ENCODE assay signal across 9 mouse cellular contexts in genomic region chr3:95587754-95588603, GRCm38 (mm10). TPM values are rescaled to one million over a fixed set of nuclear protein-coding genes. Genes with fewer than 3 reads are reported as not detected.
DNase-seq lines count a peak whose midpoint lies in the region; ATAC-seq and TF ChIP-seq lines count a peak whose summit lies in the region.
"Had no signal": no experiment of that assay in that cellular context is flagged by ENCODE, and none has a peak within 500 bp of the region (broad histone marks: within the 10 kb centered on the region; RNA-seq: fewer than 3 reads in every experiment).

No protein-coding gene starts in this region.

- no peak for TF ChIP-seq CTCF in lung, embryonic 14.5 days (IDR thresholded peaks at IDR 0.05; ENCODE audit: low read depth)
- TF ChIP-seq CTCF in intestine, postnatal 0 days (IDR thresholded peaks at IDR 0.05; ENCODE audit: low read depth) = no peak

- ATAC-seq in lung, embryonic 14.5 days (ENCODE audit: insufficient read depth) = no peak
- no peak for ATAC-seq in embryonic facial prominence, embryonic 15.5 days (ENCODE audit: insufficient number of reproducible peaks, low FRiP score, low TSS enrichment, low read depth)
- 0 out of 2 replicates have a peak, but pooled peaks have one; percentile 18 for ATAC-seq in intestine, postnatal 0 days
- ATAC-seq in neural tube, embryonic 13.5 days (ENCODE audit: low read depth) = peak; percentile 49; the same call in 1 of the 2 replicates

- no peak overlapping the region for H3K9ac ChIP-seq in lung, embryonic 14.5 days
- H3K9ac ChIP-seq in embryonic facial prominence, embryonic 15.5 days = no peak overlapping the region
- no peak overlapping the region for H3K9ac ChIP-seq in intestine, postnatal 0 days (ENCODE audit: low read depth, low read length)
- H3K9ac ChIP-seq in neural tube, embryonic 13.5 days = peak overlapping the region; percentile 56; the same call in 1 of the 2 replicates

- DNase-seq in lung, embryonic 14.5 days = no peak
- DNase-seq in lung, postnatal 14 days = no peak
- no peak for DNase-seq in gastrocnemius, postnatal 25 days
- no peak for DNase-seq in left cerebral cortex, postnatal 10 days (ENCODE audit: extremely low spot score in 1 of 2, low spot score in 2 of 2)
- DNase-seq in kidney, adult 11 months = no peak

- no peaks in the 10 kb centered on the region for H3K9me3 ChIP-seq in lung, embryonic 14.5 days (ENCODE audit: low read depth, low read length)
- no peaks in the 10 kb centered on the region for H3K9me3 ChIP-seq in embryonic facial prominence, embryonic 15.5 days (replicated peaks)
- no peaks in the 10 kb centered on the region for H3K9me3 ChIP-seq in intestine, postnatal 0 days (ENCODE audit: control insufficient read depth)
- H3K9me3 ChIP-seq in neural tube, embryonic 13.5 days = no peaks in the 10 kb centered on the region

- peak overlapping the region; percentile 14; the same call in 1 of the 2 replicates for H3K27ac ChIP-seq in lung, embryonic 14.5 days (ENCODE audit: low read depth)
- no peak overlapping the region for H3K27ac ChIP-seq in embryonic facial prominence, embryonic 15.5 days (replicated peaks)
- 0 out of 2 replicates have a peak overlapping the region, but pooled peaks have one; percentile 31 for H3K27ac ChIP-seq in intestine, postnatal 0 days (ENCODE audit: low read depth, low read length)
- peak overlapping the region; percentile 66 for H3K27ac ChIP-seq in neural tube, embryonic 13.5 days (replicated peaks)

- peak overlapping the region; percentile 67 for H3K4me2 ChIP-seq in lung, embryonic 14.5 days
- H3K4me2 ChIP-seq in embryonic facial prominence, embryonic 15.5 days (replicated peaks) = peak overlapping the region; percentile 70
- H3K4me2 ChIP-seq in intestine, postnatal 0 days (replicated peaks; ENCODE audit: low read depth) = peak overlapping the region; percentile 64
- peak overlapping the region; percentile 68 for H3K4me2 ChIP-seq in neural tube, embryonic 13.5 days

- peaks cover 10% of the 10 kb centered on the region; the same call in 1 of the 2 replicates for H3K36me3 ChIP-seq in lung, embryonic 14.5 days (ENCODE audit: insufficient read depth)
- H3K36me3 ChIP-seq in embryonic facial prominence, embryonic 15.5 days = peaks cover 9% of the 10 kb centered on the region
- H3K36me3 ChIP-seq in intestine, postnatal 0 days (ENCODE audit: control insufficient read depth, insufficient read depth) = peaks cover 9% of the 10 kb centered on the region; the same call in 1 of the 2 replicates
- peaks cover 10% of the 10 kb centered on the region for H3K36me3 ChIP-seq in neural tube, embryonic 13.5 days

- H3K27me3 ChIP-seq in lung, embryonic 14.5 days (ENCODE audit: insufficient read depth, low read length) = no peaks in the 10 kb centered on the region
- no peaks in the 10 kb centered on the region for H3K27me3 ChIP-seq in embryonic facial prominence, embryonic 15.5 days
- no peaks in the 10 kb centered on the region for H3K27me3 ChIP-seq in intestine, postnatal 0 days (replicated peaks; ENCODE audit: control insufficient read depth, insufficient read depth, low read length)
- H3K27me3 ChIP-seq in neural tube, embryonic 13.5 days = no peaks in the 10 kb centered on the region

- 44% methylated on average over 8 of the region's 8 CpGs for WGBS in lung, embryonic 14.5 days
- 53% methylated on average over 8 of the region's 8 CpGs for WGBS in embryonic facial prominence, embryonic 15.5 days
- 42% methylated on average over 8 of the region's 8 CpGs for WGBS in intestine, postnatal 0 days
- WGBS in neural tube, embryonic 13.5 days = 52% methylated on average over 8 of the region's 8 CpGs

- peak overlapping the region; percentile 61 for H3K4me3 ChIP-seq in lung, embryonic 14.5 days (ENCODE audit: low read depth, low read length)
- H3K4me3 ChIP-seq in embryonic facial prominence, embryonic 15.5 days (replicated peaks) = peak overlapping the region; percentile 60
- peak overlapping the region; percentile 78 for H3K4me3 ChIP-seq in intestine, postnatal 0 days (ENCODE audit: low read depth, low read length)
- peak overlapping the region; percentile 77 for H3K4me3 ChIP-seq in neural tube, embryonic 13.5 days

- intact Hi-C loops in left cerebral cortex, postnatal 10 days (cut with DNase I) = no loop called here

- no peaks in the 10 kb centered on the region for H3K4me1 ChIP-seq in lung, embryonic 14.5 days (ENCODE audit: insufficient read depth)
- H3K4me1 ChIP-seq in embryonic facial prominence, embryonic 15.5 days = peaks cover 7% of the 10 kb centered on the region; the same call in 1 of the 2 replicates
- H3K4me1 ChIP-seq in intestine, postnatal 0 days (replicated peaks; ENCODE audit: control insufficient read depth, insufficient read depth, low read length) = no peaks in the 10 kb centered on the region
- H3K4me1 ChIP-seq in neural tube, embryonic 13.5 days (replicated peaks) = peaks cover 6% of the 10 kb centered on the region

RNA-seq across cellular contexts. Expression of gene Golph3l, which starts 0.8 kb away (rescaled TPM):
- 29.3 and 30.8 TPM in 2 replicates for polyA plus RNA-seq in lung, embryonic 14.5 days (2014; fragmentation: Nextera tagmentation; extraction: Ambion mirVana)
- 26.3 and 26.9 TPM in 2 replicates for polyA plus RNA-seq in embryonic facial prominence, embryonic 15.5 days (2015; fragmentation: Nextera tagmentation; extraction: Ambion mirVana)
- polyA plus RNA-seq in intestine, postnatal 0 days (2015; fragmentation: Nextera tagmentation; extraction: Ambion mirVana) = 26.9 and 27.6 TPM in 2 replicates
- polyA plus RNA-seq in neural tube, embryonic 13.5 days (2015; fragmentation: Nextera tagmentation; extraction: Ambion mirVana) = 33.6 and 34.3 TPM in 2 replicates
- 10 to 100 TPM; 10.2 to 11.0 TPM for total RNA-seq in gastrocnemius, postnatal 25 days (2021)
- 10 to 100 TPM; 16.3 to 19.5 TPM for total RNA-seq in left cerebral cortex, postnatal 10 days (2021)

RNA-seq across cellular contexts. Expression of gene Hormad1, which starts 28.5 kb away (rescaled TPM):
- 0.14 TPM in 1 of 2 replicates, not detected in the other for polyA plus RNA-seq in lung, embryonic 14.5 days (2014; fragmentation: Nextera tagmentation; extraction: Ambion mirVana)
- not detected in 2 replicates for polyA plus RNA-seq in embryonic facial prominence, embryonic 15.5 days (2015; fragmentation: Nextera tagmentation; extraction: Ambion mirVana)
- not detected in 2 replicates for polyA plus RNA-seq in intestine, postnatal 0 days (2015; fragmentation: Nextera tagmentation; extraction: Ambion mirVana)
- polyA plus RNA-seq in neural tube, embryonic 13.5 days (2015; fragmentation: Nextera tagmentation; extraction: Ambion mirVana) = not detected in 2 replicates
- total RNA-seq in gastrocnemius, postnatal 25 days (2021) = not detected
- total RNA-seq in left cerebral cortex, postnatal 10 days (2021) = not detected
- total RNA-seq: adrenal gland, adult 18-20 months had no signal

RNA-seq across cellular contexts. Expression of gene Ensa, which starts 36.8 kb away (rescaled TPM):
- 64.8 and 66.7 TPM in 2 replicates for polyA plus RNA-seq in lung, embryonic 14.5 days (2014; fragmentation: Nextera tagmentation; extraction: Ambion mirVana)
- 74.8 and 77.9 TPM in 2 replicates for polyA plus RNA-seq in embryonic facial prominence, embryonic 15.5 days (2015; fragmentation: Nextera tagmentation; extraction: Ambion mirVana)
- 44.0 and 48.2 TPM in 2 replicates for polyA plus RNA-seq in intestine, postnatal 0 days (2015; fragmentation: Nextera tagmentation; extraction: Ambion mirVana)
- polyA plus RNA-seq in neural tube, embryonic 13.5 days (2015; fragmentation: Nextera tagmentation; extraction: Ambion mirVana) = 96.1 and 104 TPM in 2 replicates
- total RNA-seq in gastrocnemius, postnatal 25 days (2021) = 10 to 100 TPM; 92.1 to 93.9 TPM
- total RNA-seq in left cerebral cortex, postnatal 10 days (2021) = 100 to 1,000 TPM; 231 to 238 TPM

Comparison
In these comparisons a context has a peak if more than half of its experiments do, and no peak if none do; other contexts are left out.
1. ATAC-seq: peak in intestine, postnatal 0 days (single experiment) and neural tube, embryonic 13.5 days (single experiment); none in lung, embryonic 14.5 days (single experiment) and embryonic facial prominence, embryonic 15.5 days (single experiment).
2. Peak in every context shown above with its lines, with median percentiles within 50 percentile points of each other: H3K4me2 ChIP-seq and H3K4me3 ChIP-seq.